Mouse (Mus musculus) kidney, adult 11 months (tissue): ENCODE results near the gene Cstb.
A peak's percentile ranks its signal among the peaks of the same experiment; 100 is the strongest.
"Not testable (repeated sequence)": the region's sequence is repeated elsewhere in the genome, so short reads cannot be mapped to it uniquely, and the experiment has no call there.

Source experiments
- DNase-seq: peaks from one replicate; pipeline ENCODE4 v3.0.0; 2022

The Cstb gene

GRCm38 (mm10) chr10:78425181-78426041, at the start of gene Cstb:
Gene Cstb (plus strand): TSS chr10:78425669.
- DNase-seq = peak; percentile 81

DNA sequence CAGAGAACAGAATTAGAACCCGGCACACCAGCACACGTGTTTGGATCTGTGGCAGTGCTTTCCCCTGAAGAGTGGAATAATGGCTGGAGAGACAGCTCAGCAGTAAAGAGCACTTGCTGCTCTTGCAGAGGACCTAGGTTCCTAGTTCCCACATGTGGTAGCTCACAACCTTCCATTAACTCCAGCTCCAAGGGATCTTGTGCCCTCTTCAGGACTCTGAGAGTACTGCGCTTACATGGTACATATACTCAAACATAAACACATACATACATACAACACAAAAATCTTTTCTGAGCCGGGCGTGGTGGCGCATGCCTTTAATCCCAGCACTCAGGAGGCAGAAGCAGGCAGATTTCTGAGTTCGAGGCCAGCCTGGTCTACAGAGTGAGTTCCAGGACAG, 47.0 kb upstream of the Cstb start:
- DNase-seq = no peak

DNA sequence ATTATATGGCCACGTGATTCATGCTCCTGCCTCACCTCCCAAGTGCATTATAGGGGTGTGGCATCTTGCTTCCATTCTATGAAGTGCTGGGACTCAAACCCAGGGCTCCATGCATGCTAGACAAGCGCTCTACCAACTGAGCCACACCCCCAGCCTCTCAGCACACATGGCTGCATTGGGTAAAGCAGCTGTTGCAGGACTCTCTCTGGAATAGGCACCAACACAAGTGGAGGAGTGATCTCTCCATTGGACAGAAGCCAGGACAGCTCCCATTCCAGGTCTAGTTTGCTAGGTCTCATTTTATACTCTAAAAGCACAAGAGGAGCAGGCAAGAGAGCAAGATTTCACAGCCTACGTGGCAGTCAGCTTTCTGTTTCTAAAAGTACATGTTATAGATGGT, 41.9 kb upstream of the Cstb start:
- DNase-seq = no peak

DNA sequence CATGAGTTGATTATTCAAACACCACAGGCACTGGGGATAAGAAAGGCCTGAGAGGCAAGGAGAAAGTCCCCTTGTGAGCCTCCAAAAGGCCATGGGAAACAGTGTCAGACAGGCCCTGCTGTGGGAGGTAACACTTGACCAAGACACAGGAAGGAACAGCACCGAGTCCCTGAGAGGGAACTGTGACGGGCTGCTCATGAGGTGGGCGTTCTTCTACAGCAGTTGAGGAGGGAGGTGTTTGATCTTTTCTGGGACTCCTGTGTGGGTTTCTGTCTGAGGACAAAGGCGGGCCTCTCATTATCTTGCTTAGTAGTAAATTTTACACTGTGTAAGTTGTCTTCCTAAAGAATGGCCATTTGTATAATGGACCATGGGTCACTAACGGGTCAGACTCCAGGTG, 39.9 kb upstream of the Cstb start:
- DNase-seq = no peak

- no peak for DNase-seq
Measured at GRCm38 (mm10) chr10:78388216-78388980, 37.1 kb upstream of the Cstb start.

GRCm38 (mm10) chr10:78390982-78391470, 34.4 kb upstream of the Cstb start:
- DNase-seq = no peak

GRCm38 (mm10) chr10:78392072-78392471, 33.4 kb upstream of the Cstb start:
- peak; percentile 69 for DNase-seq

DNA sequence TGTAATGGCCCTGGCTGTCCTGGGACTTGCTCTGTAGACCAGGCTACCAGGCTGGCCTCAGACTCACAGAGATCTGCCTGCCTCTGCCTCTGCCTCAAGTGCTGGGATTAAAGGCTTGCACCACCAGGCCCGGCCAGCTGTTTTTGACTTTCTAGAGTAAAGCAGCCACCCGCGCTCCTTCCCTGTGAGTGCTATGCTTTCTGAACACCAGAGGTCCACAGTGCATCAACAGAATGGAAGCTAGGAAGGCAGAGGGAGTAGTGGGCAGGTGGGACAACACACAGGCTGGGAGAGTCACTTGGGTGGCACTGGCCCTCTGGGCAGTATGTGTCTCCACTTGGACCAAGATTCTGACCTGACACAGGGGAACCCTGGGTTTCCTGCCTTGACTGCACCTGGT, 30.1 kb upstream of the Cstb start:
- no peak for DNase-seq

DNA sequence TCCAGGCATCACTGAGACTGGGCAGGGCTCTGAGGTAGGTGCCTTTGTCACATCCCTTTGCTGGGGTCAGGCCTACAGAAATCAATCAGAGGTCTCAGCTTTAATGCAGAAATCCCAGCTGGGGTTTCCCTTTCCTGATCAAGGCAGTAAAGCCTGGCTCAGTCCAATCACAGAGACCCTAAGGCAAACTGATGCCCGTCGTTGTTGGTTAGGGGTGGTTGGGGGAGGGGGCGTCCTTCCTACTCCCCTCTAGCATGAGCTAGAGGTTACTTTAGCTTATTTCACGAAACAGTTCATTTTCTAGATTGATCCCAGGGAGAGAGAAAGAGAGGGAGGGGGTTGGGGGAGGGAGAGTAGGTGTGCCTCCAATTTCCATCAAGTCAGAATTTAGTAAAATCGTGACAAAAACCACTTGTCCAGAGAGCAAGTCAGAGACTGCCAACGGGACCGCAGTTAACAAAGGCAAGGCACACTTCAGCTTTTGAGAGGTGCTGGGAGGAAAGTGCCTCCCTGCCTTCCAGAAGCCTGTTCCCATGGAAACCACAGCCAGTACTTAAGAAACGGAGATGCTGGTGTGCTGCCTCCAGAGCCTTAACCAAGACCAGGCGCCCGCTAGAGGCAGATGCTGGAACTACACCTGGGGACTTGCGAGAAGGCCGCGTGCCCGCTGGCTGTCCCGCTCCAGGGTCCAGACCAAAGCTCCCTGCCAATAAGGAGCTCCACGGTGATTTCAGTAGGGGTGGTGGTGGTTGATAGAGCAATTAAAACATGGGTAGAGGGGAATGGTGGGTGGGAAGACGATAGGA, 29.4 kb upstream of the Cstb start:
- peak; percentile 86 for DNase-seq

- DNase-seq = no peak
Measured at GRCm38 (mm10) chr10:78396625-78396885, 28.9 kb upstream of the Cstb start.

DNA sequence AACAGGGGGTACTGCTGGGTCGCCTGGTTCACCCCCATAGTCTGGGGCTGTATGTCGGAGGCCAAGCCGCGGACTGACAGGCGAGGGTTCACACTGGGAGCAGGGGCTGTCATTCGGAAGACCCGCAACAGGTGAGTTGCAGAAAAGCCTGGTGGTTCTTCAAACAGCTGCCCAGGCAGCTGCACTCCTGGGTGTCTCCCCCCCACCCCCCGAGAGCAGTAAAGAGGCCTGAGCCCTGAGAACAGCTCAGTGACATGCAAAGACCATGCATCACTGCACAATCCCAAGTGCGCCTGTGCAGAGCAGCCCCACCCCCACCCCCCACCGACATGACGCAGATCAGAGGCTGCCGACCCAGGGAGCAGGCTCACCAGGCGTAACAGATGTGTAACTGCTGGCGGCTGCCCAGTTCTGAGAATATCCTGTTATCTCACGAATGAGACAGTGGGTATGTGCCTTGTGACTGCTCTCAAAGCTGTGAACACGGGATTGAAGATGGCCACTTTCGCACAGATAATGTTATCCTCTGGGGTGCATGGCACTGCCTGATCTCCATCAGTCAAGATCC, 26.3 kb upstream of the Cstb start:
- no peak for DNase-seq

- DNase-seq = no peak
Measured at GRCm38 (mm10) chr10:78401127-78401526, 24.3 kb upstream of the Cstb start.

GRCm38 (mm10) chr10:78402301-78402922, 23.1 kb upstream of the Cstb start:
- DNase-seq = no peak

GRCm38 (mm10) chr10:78406152-78406551, 19.3 kb upstream of the Cstb start:
- no peak for DNase-seq

DNA sequence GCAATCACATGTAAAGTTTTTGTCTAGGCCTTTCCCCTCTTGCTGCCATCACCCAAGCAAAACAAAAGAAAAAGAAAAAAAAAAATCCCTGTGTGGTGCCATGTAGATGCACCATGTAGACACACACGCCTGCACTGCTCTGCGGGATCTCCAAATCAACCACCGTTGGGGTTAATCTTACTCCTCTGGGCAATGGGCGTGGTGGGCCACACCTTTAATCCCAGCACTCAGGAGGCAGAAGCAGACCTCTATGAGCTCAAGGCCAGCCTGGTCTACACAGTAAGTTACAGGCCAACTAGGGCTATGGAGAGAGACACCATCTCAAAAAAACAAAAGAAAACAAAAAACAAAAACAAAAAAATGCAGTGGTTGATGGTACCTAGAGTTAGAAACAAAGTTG, 18.3 kb upstream of the Cstb start:
- DNase-seq = no peak

- DNase-seq = no peak
Measured at GRCm38 (mm10) chr10:78409035-78409788, 16.3 kb upstream of the Cstb start.

DNA sequence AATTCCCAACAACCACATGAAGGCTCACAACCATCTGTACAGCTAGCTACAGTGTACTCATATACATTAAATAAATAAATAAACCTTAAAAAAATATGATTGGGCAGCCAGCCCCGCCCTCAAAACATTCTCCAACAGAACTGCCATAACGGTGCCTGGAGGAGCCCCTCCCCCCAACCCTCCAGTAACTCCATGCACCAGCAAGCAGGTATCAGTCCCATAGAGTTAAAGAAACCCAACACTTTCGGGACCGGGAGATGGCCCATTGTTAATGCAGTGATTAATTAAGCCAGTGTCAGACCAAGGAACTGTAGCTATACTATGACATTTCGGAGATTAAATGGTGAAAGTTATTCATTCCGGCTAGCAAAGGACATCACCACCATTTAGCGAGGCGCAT, 13.6 kb upstream of the Cstb start:
- DNase-seq = no peak

DNA sequence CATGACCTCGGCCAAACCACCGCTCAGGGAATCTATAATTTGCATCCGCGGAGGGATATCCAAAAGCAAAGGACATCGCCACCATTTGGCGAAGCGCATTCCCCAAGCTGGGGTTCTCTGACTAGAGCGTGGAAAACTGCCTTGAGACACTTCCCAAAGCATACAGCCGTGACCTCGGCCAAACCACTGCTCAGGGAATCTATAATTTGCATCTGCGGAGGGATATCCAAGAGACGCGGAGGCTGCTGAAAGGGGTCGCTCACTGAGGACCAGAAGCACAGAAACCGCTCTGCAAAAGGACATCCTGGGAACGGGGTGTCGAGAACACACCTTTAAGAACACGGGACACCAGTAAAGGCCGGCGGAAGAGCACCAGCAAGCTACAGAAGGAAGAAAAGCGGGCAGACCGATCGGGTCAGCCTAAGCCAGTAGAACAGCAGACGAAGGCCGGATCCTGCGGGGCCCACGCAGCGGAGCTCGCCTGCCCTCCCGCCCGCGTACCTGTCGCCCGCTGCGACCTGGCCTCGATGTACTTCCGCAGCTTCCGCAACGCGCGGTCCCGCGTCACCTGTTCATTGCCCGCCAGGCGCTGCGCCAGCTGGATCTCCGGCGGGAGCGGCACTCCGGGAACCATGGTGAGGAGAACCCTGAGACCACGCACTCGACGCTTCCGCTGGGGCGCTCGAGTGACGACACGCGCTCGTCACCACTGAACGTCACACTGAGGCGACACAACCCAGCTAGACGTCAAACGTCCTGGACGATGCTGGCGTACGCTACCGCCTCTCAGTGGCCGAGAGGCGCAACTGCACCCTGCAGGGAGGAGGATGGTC, 12.9 kb upstream of the Cstb start, which contains the start of gene Rrp1:
Gene Rrp1, minus strand, starts transcription at position 725 of the 833 bp plus-strand sequence.
- DNase-seq = peak; percentile 92

- no peak for DNase-seq
Measured at GRCm38 (mm10) chr10:78413152-78413520, 12.3 kb upstream of the Cstb start.

GRCm38 (mm10) chr10:78414936-78415335, 10.5 kb upstream of the Cstb start:
- DNase-seq = not testable (repeated sequence)

GRCm38 (mm10) chr10:78417888-78418287, 7.6 kb upstream of the Cstb start:
- no peak for DNase-seq
